Mouse (Mus musculus) heart, embryonic 10.5 days (tissue): ENCODE measurements around the gene Snx27. TPM values are rescaled to one million over a fixed set of nuclear protein-coding genes. Genes with fewer than 3 reads are reported as not detected.

Experiments
- DNase-seq: peaks from one replicate; pipeline ENCODE4 v3.0.0-alpha.2; 2017; ENCODE audit warnings: low spot score
- H3K27ac ChIP-seq: fragments of 300-500 bp; sonication (generic); 2 replicates; pipeline ENCODE4 v1.5.1; 2016; ENCODE audit warnings: mild to moderate bottlenecking
- H3K27me3 ChIP-seq: fragments of 300-500 bp; sonication (generic); 2 replicates; pipeline ENCODE4 v1.6.1; 2016; ENCODE audit warnings: mild to moderate bottlenecking; ENCODE audit not compliant: poor library complexity, insufficient read depth, severe bottlenecking
- H3K36me3 ChIP-seq: fragments of 300-500 bp; sonication (generic); 2 replicates; pipeline ENCODE4 v1.6.1; 2016; ENCODE audit warnings: mild to moderate bottlenecking, moderate library complexity
- H3K4me1 ChIP-seq: fragments of 300-500 bp; sonication (generic); 2 replicates; pipeline ENCODE4 v1.6.1; 2016; ENCODE audit warnings: mild to moderate bottlenecking
- H3K4me3 ChIP-seq: fragments of 300-500 bp; sonication (generic); 2 replicates; pipeline ENCODE4 v1.5.1; 2016; ENCODE audit warnings: mild to moderate bottlenecking, moderate library complexity
- H3K9me3 ChIP-seq: fragments of 300-500 bp; sonication (generic); 2 replicates; pipeline ENCODE4 v1.6.1; 2016; ENCODE audit warnings: mild to moderate bottlenecking, moderate library complexity
- WGBS: fragments of 180-500 bp; shearing (Covaris S2); methylation state at CpG from one replicate; pipeline ENCODE4 v1.1.7; 2016; 5-methylcytosine and 5-hydroxymethylcytosine counted together
- polyA plus RNA-seq: library from polyadenylated mRNA; unstranded; fragments of >200 nt; fragmentation: Nextera tagmentation; extraction: Ambion mirVana; gene quantifications from 2 replicates; pipeline ENCODE4 v1.2.1, GENCODE M21; 2016

The Snx27 gene
- polyA plus RNA-seq, 1 experiment from 2014 or later, result 41.3 TPM

- DNase-seq, result no peak
- no peak overlapping the region for H3K4me3 ChIP-seq
- 49% methylated on average over 4 of the region's 4 CpGs for WGBS
These were observed 101.1 kb downstream of the Snx27 start for GRCm38 (mm10) chr3:94481429-94481828.

DNA sequence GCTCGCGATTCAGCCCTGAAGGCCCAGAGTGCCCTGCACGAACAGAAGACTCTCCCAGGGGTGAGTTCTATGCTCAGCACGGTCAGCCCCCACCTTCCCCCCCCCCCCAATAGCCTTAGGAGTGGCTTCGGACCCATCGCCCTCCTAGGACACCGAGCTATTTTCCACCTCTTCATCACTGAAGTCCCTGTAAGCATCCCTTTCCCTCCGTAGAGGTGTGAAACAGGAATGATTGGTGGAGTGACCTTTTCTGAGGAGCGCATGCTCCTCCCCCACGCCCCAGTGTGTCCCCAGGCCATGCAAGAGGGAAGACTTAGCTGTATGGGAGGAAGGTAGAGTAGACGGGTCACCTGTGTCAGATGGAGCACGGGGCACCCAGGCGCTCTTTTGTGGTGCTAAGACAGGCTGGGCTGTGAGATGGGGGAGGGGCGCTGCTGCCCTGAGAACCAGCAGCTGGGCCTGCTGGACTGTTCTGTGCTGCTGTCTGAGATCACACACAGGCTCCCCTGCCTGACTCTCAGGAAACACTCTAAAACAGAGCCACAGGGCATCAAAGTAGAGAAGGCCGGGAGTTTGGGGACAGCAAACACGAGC, 102.1 kb downstream of the Snx27 start, which contains the start of gene Riiad1:
TSS of gene Riiad1 (minus strand) at position 51 of the 594 bp plus-strand sequence.
- H3K27me3 ChIP-seq, result peaks cover 47% of the 10 kb centered on the region
- H3K9me3 ChIP-seq, result no peaks in the 10 kb centered on the region
- no peaks in the 10 kb centered on the region for H3K36me3 ChIP-seq
- no peak for DNase-seq
- H3K27ac ChIP-seq, result no peak within 1 kb of the TSS
- H3K4me1 ChIP-seq, result peaks cover 63% of the 10 kb centered on the region
- peak within 1 kb of the TSS; percentile 43 for H3K4me3 ChIP-seq
- 9% methylated on average over 16 of the region's 16 CpGs for WGBS

More at GRCm38 (mm10) chr3:94481429-94481828, 101.1 kb downstream of the Snx27 start:
- Histone ChIP-seq H3K36me3 (no peaks in the 10 kb centered on the region), H3K27me3 (peaks cover 47% of the 10 kb centered on the region), H3K9me3 (no peaks in the 10 kb centered on the region), H3K4me1 (peaks cover 59% of the 10 kb centered on the region), H3K27ac (no peak overlapping the region)

GRCm38 (mm10) chr3:94479564-94479963, 103.0 kb downstream of the Snx27 start:
- peaks cover 47% of the 10 kb centered on the region for H3K27me3 ChIP-seq
- peak overlapping the region; percentile 43 for H3K4me3 ChIP-seq
- no peaks in the 10 kb centered on the region for H3K9me3 ChIP-seq
- no peak overlapping the region for H3K27ac ChIP-seq
- no peak for DNase-seq
- H3K36me3 ChIP-seq, result no peaks in the 10 kb centered on the region
- peaks cover 56% of the 10 kb centered on the region for H3K4me1 ChIP-seq
- WGBS, result 3% methylated on average over 11 of the region's 11 CpGs

DNA sequence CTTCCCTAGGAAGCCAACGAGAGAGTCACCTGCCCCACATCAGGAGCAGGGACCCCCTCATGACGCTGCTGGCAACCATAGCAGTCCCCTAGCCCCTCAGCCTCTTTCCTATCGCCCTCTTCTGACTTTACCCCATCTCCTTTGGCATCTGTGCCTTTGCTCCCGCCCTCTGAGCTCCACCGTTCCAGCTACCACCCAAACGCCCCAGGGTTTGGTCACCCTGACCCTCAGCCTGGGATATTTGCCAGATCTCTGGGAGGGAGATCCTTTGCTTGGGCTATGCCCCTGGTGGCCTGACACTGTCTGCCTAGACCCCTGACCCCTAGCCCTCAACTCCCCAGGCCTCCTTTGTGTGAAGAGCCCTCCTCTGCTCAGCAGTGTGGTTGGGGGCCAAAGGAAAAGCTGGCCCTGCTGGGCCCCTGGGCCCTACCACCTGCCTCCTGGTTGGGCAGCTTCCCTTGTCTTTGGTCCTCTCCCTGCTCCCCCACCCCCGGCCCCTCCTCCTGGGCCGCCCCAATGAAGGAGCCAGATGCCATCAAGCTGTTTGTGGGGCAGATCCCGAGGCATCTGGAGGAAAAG, 103.8 kb downstream of the Snx27 start:
- Histone ChIP-seq H3K4me3 (peak overlapping the region; percentile 32; the same call in 1 of the 2 replicates), H3K9me3 (no peaks in the 10 kb centered on the region), H3K27me3 (peaks cover 40% of the 10 kb centered on the region), H3K36me3 (no peaks in the 10 kb centered on the region), H3K27ac (no peak overlapping the region), H3K4me1 (peaks cover 56% of the 10 kb centered on the region)
- 14% methylated on average over 9 of the region's 9 CpGs for WGBS
- DNase-seq, result no peak

- Histone ChIP-seq H3K4me3 (peak within 1 kb of the TSS; percentile 32), H3K27ac (no peak within 1 kb of the TSS), H3K36me3 (no peaks in the 10 kb centered on the region), H3K27me3 (peaks cover 40% of the 10 kb centered on the region), H3K4me1 (peaks cover 60% of the 10 kb centered on the region), H3K9me3 (no peaks in the 10 kb centered on the region)
- no peak for DNase-seq
- WGBS, result under 1% methylated on average over 14 of the region's 14 CpGs
These were observed 104.5 kb downstream of the Snx27 start, which contains the start of gene Celf3 for GRCm38 (mm10) chr3:94477981-94478422. Gene Celf3 (plus strand): TSS chr3:94478295.

DNA sequence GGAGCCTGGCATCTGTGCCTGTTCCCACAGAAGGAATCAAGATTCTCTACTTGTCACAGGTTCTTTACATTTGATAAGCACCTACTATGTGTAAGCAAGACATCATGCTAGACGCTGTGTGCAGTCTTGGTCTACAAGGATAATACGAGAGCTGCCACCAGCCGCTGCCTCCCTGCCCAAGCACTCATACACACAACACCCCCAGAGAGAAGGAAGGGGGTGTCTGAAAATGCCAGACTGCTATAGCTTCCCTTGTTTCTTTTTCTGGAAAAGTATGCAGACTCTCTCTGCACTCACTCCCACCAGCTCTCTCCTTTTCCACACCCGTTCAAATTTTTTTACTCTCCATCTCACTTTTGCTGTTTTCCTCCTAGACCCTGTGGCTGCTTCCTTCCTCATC, 105.1 kb downstream of the Snx27 start:
- peaks cover 59% of the 10 kb centered on the region for H3K4me1 ChIP-seq
- no peak overlapping the region for H3K4me3 ChIP-seq
- DNase-seq, result no peak
- no peak overlapping the region for H3K27ac ChIP-seq
- WGBS, result 57% methylated on average over 4 of the region's 4 CpGs
- H3K9me3 ChIP-seq, result no peaks in the 10 kb centered on the region
- H3K36me3 ChIP-seq, result no peaks in the 10 kb centered on the region
- H3K27me3 ChIP-seq, result peaks cover 40% of the 10 kb centered on the region

- no peak for DNase-seq
- H3K4me1 ChIP-seq, result peaks cover 57% of the 10 kb centered on the region
- 38% methylated on average over 8 of the region's 8 CpGs for WGBS
These were observed 106.0 kb downstream of the Snx27 start for GRCm38 (mm10) chr3:94476301-94477035.

GRCm38 (mm10) chr3:94473567-94474232, 108.8 kb downstream of the Snx27 start:
- WGBS, result 39% methylated on average over 5 of the region's 5 CpGs
- H3K27ac ChIP-seq, result peak overlapping the region; percentile 60; the same call in 1 of the 2 replicates

More at GRCm38 (mm10) chr3:94476301-94477035, 106.0 kb downstream of the Snx27 start:
- Histone ChIP-seq H3K9me3 (no peaks in the 10 kb centered on the region), H3K36me3 (no peaks in the 10 kb centered on the region), H3K27ac (no peak overlapping the region), H3K4me3 (no peak overlapping the region), H3K27me3 (peaks cover 35% of the 10 kb centered on the region)

DNA sequence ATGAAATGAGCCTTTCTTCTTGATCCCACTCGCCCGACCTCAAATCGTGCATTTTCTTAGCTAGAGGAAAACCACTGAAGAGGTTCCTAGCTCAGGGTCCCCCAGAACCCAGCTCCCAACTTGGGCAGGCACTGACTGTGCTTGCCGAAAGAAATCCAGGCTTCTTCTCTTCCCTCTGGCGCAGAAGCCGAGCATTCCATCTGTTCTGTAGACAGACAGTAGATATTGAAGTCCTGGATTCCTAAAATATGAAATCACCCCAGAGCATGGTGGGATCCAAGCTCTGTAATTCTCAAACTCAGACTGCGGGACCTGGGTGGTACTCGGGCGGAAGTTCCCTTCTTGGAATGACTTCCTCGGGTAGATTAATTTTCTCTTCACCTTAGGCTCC, 109.4 kb downstream of the Snx27 start:
- Histone ChIP-seq H3K27ac (peak overlapping the region; percentile 60; the same call in 1 of the 2 replicates), H3K9me3 (no peaks in the 10 kb centered on the region), H3K4me3 (peak overlapping the region; percentile 49; the same call in 1 of the 2 replicates), H3K4me1 (peaks cover 35% of the 10 kb centered on the region), H3K36me3 (no peaks in the 10 kb centered on the region), H3K27me3 (peaks cover 1% of the 10 kb centered on the region; the same call in 1 of the 2 replicates)
- WGBS, result 42% methylated on average over 10 of the region's 10 CpGs
- no peak for DNase-seq

More at GRCm38 (mm10) chr3:94473567-94474232, 108.8 kb downstream of the Snx27 start:
- DNase-seq, result no peak
- peaks cover 41% of the 10 kb centered on the region for H3K4me1 ChIP-seq
- H3K9me3 ChIP-seq, result no peaks in the 10 kb centered on the region
- H3K27me3 ChIP-seq, result peaks cover 7% of the 10 kb centered on the region
- no peak overlapping the region for H3K4me3 ChIP-seq
- no peaks in the 10 kb centered on the region for H3K36me3 ChIP-seq

DNA sequence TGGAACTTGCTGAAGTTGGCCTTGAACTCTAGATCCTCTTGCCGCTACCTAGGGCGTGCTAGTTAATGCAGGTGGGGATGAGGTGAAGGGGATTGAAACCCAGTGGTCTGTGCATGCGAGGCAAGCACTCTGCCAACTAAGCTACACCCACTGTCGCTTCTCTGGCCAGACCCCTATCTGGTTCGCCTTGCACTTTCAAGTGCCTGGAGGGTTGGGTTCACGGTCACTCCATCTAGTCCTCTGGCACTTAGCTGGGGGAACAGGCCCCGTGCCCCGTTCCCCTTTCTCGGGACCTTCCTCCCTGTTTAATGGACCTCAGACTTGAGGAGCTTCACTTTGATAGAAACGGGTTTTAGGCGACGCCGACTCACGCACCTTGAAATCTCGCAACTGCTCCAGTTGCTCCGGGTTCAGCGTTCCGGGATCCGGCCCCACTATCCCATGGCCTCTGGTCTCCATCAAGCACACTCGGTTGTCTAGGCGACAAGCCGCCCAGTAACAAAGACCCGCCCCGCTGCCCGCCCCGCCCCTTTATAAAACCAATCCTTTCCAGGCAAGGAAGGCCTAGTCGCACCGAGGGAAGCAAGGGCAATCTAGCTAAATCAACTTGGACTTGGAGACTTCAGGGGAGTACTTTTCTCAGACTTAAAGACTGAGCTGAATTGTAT, 109.9 kb downstream of the Snx27 start:
- H3K36me3 ChIP-seq, result no peaks in the 10 kb centered on the region
- no peaks in the 10 kb centered on the region for H3K9me3 ChIP-seq
- peak overlapping the region; percentile 49 for H3K4me3 ChIP-seq
- H3K27me3 ChIP-seq, result no peaks in the 10 kb centered on the region
- peak overlapping the region; percentile 70; the same call in 1 of the 2 replicates for H3K27ac ChIP-seq
- peaks cover 32% of the 10 kb centered on the region for H3K4me1 ChIP-seq
- WGBS, result 9% methylated on average over 28 of the region's 28 CpGs
- peak; percentile 92 for DNase-seq

GRCm38 (mm10) chr3:94468931-94469330, 113.6 kb downstream of the Snx27 start:
- no peaks in the 10 kb centered on the region for H3K27me3 ChIP-seq
- H3K27ac ChIP-seq, result no peak overlapping the region
- H3K4me1 ChIP-seq, result peaks cover 26% of the 10 kb centered on the region
- no peak for DNase-seq
- H3K4me3 ChIP-seq, result no peak overlapping the region
- no peaks in the 10 kb centered on the region for H3K9me3 ChIP-seq
- H3K36me3 ChIP-seq, result no peaks in the 10 kb centered on the region
- WGBS, result 52% methylated on average over 3 of the region's 3 CpGs
